Mouse (Mus musculus): Measurements from ENCODE around the gene Fyn.

DNA sequence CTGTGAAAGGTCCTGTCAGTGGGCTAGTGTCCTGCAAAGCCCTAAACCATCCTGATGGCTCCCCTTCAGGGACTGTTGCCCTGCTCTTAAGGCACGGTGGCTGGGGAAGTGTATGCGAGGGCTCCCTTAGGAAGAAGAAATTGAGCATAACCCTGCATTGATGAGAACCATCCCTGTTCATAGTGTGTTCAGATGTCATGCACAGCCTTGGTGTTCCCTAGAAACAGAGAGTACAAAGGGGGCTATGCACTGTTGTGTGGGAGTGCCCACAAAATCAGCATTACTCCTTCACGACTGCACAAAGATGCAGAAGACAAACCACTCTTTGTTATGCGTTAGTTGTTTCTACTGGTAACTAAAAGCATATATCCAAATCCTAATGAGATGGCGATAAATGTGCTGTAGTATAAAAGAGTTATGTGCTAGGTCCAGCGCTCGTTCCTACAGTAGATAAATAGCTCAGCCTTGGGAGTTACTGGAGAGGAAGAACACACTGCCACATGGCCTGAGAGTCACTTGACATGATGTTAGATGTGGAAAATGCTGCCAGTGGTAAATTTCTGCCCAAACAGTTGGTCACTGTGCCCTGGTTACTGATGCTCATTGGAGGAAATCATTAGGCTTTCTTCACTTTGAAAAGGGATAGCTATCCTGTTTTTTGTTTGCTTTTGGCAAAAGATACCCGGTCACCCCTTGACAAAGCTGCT, 83.4 kb downstream of the Fyn start:
- TF ChIP-seq CTCF (IDR thresholded peaks at IDR 0.05; ENCODE audit: extremely low read depth, insufficient read depth, low read length) (no peak), POLR2A (IDR thresholded peaks at IDR 0.05; ENCODE audit: extremely low read depth, insufficient read depth, low read length) (no peak)

Data from cortical plate, adult 2 months (tissue).